Mouse (Mus musculus): ENCODE data around the gene Ccdc149. TPM values are rescaled to one million over a fixed set of nuclear protein-coding genes. Genes with fewer than 3 reads are reported as not detected.

The Ccdc149 gene
- total and polyA plus RNA-seq, 2 experiments from 2014 or later = 14.4 to 15.6 TPM

DNA sequence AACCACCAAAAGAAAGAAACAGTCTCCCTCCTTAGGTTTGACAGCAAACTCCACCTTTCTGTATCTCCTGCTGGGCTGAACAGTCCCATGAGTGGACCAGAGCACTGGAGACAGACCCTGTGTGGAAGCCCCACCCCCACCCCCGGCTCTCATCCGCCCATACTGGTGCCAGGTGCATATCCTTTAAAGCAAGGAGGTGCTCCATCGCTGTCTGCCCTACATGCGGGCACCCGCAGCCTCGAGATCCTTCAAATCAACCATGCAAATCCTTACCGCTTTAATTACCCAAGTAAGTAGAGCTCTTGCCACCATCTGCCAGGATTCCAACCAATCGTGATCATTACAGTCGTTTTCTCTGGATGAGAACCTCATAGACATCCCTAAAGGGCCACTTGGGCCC is 20.5 kb downstream of the Ccdc149 start:
- H3K27me3 ChIP-seq (ENCODE audit: insufficient read depth, low read length) = no peaks in the 10 kb centered on the region
- peak; percentile 11; the same call in 1 of the 2 replicates for ATAC-seq
- TF ChIP-seq CTCF (IDR thresholded peaks at IDR 0.05; ENCODE audit: low read depth) = no peak
- H3K9ac ChIP-seq (replicated peaks; ENCODE audit: low read length) = no peak overlapping the region
- no peaks in the 10 kb centered on the region for H3K9me3 ChIP-seq (ENCODE audit: low read length)
- no peaks in the 10 kb centered on the region for H3K36me3 ChIP-seq (ENCODE audit: insufficient read depth, low read length)
- H3K27ac ChIP-seq = no peak overlapping the region
- H3K4me3 ChIP-seq (ENCODE audit: low read length) = no peak overlapping the region
- no peaks in the 10 kb centered on the region for H3K4me1 ChIP-seq (ENCODE audit: insufficient read depth, low read length)
- 68% methylated on average over 9 of the region's 9 CpGs for WGBS
- H3K4me2 ChIP-seq (ENCODE audit: low read depth, low read length) = no peak overlapping the region
- peak; percentile 18 for DNase-seq (ENCODE audit: low spot score)

DNA sequence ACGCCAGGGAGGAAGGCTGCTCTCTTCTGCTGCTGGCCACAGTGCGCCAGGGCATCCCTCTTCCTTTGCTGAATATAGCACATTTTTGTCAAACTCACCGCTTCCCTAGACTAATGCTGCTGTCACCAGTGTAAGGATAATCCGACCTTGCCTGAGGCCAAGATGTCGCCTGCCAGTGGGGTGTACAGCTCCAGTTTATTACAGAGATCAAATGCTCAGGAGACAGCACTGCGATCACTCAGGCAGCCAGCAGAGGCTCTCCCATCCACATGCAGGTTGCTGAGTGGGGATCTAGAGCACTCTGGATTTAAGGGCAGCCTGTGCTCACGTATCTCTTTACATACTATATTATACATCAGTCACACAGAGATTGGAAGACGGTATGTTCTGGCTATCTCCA is 22.1 kb downstream of the Ccdc149 start:
- H3K9ac ChIP-seq (replicated peaks; ENCODE audit: low read length) = no peak overlapping the region
- no peak overlapping the region for H3K27ac ChIP-seq
- ATAC-seq (0 out of 2 replicates have a peak, but pooled peaks have one; percentile 28), DNase-seq (ENCODE audit: low spot score) (peak; percentile 29)
- no peak overlapping the region for H3K4me3 ChIP-seq (ENCODE audit: low read length)
- H3K27me3 ChIP-seq (ENCODE audit: insufficient read depth, low read length) = no peaks in the 10 kb centered on the region
- WGBS = 72% methylated on average over 8 of the region's 8 CpGs
- no peaks in the 10 kb centered on the region for H3K9me3 ChIP-seq (ENCODE audit: low read length)
- no peaks in the 10 kb centered on the region for H3K36me3 ChIP-seq (ENCODE audit: insufficient read depth, low read length)
- H3K4me1 ChIP-seq (ENCODE audit: insufficient read depth, low read length) = no peaks in the 10 kb centered on the region
- no peak overlapping the region for H3K4me2 ChIP-seq (ENCODE audit: low read depth, low read length)
- no peak for TF ChIP-seq CTCF (IDR thresholded peaks at IDR 0.05; ENCODE audit: low read depth)

- peak; percentile 20 for DNase-seq (ENCODE audit: low spot score)
- H3K27me3 ChIP-seq (ENCODE audit: insufficient read depth, low read length) = no peaks in the 10 kb centered on the region
- H3K4me1 ChIP-seq (ENCODE audit: insufficient read depth, low read length) = no peaks in the 10 kb centered on the region
- no peak overlapping the region for H3K4me3 ChIP-seq (ENCODE audit: low read length)
- H3K9me3 ChIP-seq (ENCODE audit: low read length) = no peaks in the 10 kb centered on the region; the same call in 1 of the 2 replicates
- no peak for ATAC-seq
- no peak for TF ChIP-seq CTCF (IDR thresholded peaks at IDR 0.05; ENCODE audit: low read depth)
- H3K4me2 ChIP-seq (ENCODE audit: low read depth, low read length) = no peak overlapping the region
- no peak overlapping the region for H3K9ac ChIP-seq (replicated peaks; ENCODE audit: low read length)
- no peak overlapping the region for H3K27ac ChIP-seq
- WGBS = 67% methylated on average over 11 of the region's 11 CpGs
- no peaks in the 10 kb centered on the region for H3K36me3 ChIP-seq (ENCODE audit: insufficient read depth, low read length)
These were observed 31.0 kb downstream of the Ccdc149 start for GRCm38 (mm10) chr5:52440278-52440677.

DNA sequence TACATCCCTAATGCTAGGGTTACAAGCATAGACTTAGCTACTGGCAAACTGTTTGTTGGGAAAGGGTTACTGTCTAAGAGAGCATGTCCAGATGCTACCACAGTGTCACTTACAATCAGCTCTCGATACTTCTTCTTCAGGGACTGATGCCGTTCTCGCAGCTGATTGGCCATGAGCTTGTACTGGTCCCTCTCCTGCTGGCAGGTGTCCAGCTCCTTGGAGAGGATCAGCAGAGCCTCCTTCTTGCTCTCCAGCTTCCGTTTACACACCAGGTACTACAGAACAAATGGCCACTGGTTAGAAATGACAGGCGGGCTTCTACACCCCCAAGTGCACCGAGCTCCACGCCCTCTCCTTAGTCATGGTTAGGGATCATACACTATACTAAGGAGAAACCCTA is 32.4 kb downstream of the Ccdc149 start:
- 73% methylated on average over 7 of the region's 7 CpGs for WGBS
- TF ChIP-seq CTCF (IDR thresholded peaks at IDR 0.05; ENCODE audit: low read depth) = no peak
- peak; percentile 29 for DNase-seq (ENCODE audit: low spot score)

GRCm38 (mm10) chr5:52435533-52435932 is 35.8 kb downstream of the Ccdc149 start:
- WGBS = 90% methylated on average over 6 of the region's 6 CpGs
- Histone ChIP-seq H3K27me3 (ENCODE audit: insufficient read depth, low read length) (no peaks in the 10 kb centered on the region), H3K9me3 (ENCODE audit: low read length) (no peaks in the 10 kb centered on the region), H3K4me2 (ENCODE audit: low read depth, low read length) (no peak overlapping the region), H3K9ac (replicated peaks; ENCODE audit: low read length) (no peak overlapping the region), H3K4me3 (ENCODE audit: low read length) (no peak overlapping the region), H3K27ac (no peak overlapping the region), H3K36me3 (ENCODE audit: insufficient read depth, low read length) (no peaks in the 10 kb centered on the region), H3K4me1 (ENCODE audit: insufficient read depth, low read length) (no peaks in the 10 kb centered on the region)
- no peak for DNase-seq (ENCODE audit: low spot score)
- ATAC-seq = no peak
- no peak for TF ChIP-seq CTCF (IDR thresholded peaks at IDR 0.05; ENCODE audit: low read depth)

More for the DNA sequence above, 32.4 kb downstream of the Ccdc149 start:
- no peak overlapping the region for H3K4me2 ChIP-seq (ENCODE audit: low read depth, low read length)
- ATAC-seq = no peak
- H3K4me3 ChIP-seq (ENCODE audit: low read length) = no peak overlapping the region
- H3K36me3 ChIP-seq (ENCODE audit: insufficient read depth, low read length) = no peaks in the 10 kb centered on the region
- H3K27ac ChIP-seq = no peak overlapping the region
- no peaks in the 10 kb centered on the region; the same call in 1 of the 2 replicates for H3K9me3 ChIP-seq (ENCODE audit: low read length)
- H3K9ac ChIP-seq (replicated peaks; ENCODE audit: low read length) = no peak overlapping the region
- no peaks in the 10 kb centered on the region for H3K27me3 ChIP-seq (ENCODE audit: insufficient read depth, low read length)
- H3K4me1 ChIP-seq (ENCODE audit: insufficient read depth, low read length) = no peaks in the 10 kb centered on the region

DNA sequence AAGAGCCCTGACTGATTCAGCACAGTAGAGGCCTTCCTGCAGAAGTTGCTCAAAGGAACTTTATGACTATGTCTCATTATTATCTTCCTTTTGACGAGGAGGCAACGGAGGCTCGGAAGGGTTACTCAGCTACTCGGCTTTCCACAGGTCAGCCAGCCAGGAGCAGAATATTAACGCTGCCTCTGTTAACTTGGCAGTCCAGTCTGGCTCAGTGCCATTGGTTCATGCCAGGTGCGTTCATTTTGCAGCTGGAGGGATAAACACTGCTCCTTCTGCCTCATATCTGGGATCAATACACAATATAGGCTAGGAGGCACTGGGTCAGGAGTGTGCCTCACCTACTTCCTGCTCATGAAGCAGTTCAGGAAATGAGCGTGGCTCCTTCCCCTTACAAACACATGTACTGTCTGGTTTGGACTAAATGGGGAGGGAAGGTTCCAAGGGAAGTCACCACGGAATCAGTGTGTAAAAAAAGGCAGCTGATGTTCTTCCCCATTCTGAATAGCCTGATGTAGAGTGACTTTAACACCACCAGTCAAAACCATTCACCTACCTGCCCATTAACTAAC is 40.0 kb downstream of the Ccdc149 start:
- H3K27me3 ChIP-seq (ENCODE audit: insufficient read depth, low read length) = no peaks in the 10 kb centered on the region
- ATAC-seq (no peak), DNase-seq (ENCODE audit: low spot score) (peak; percentile 39)
- H3K4me1 ChIP-seq (ENCODE audit: insufficient read depth, low read length) = no peaks in the 10 kb centered on the region
- no peaks in the 10 kb centered on the region for H3K36me3 ChIP-seq (ENCODE audit: insufficient read depth, low read length)
- H3K4me2 ChIP-seq (ENCODE audit: low read depth, low read length) = no peak overlapping the region
- H3K27ac ChIP-seq = no peak overlapping the region
- no peaks in the 10 kb centered on the region for H3K9me3 ChIP-seq (ENCODE audit: low read length)
- no peak for TF ChIP-seq CTCF (IDR thresholded peaks at IDR 0.05; ENCODE audit: low read depth)
- 39% methylated on average over 8 of the region's 8 CpGs for WGBS
- no peak overlapping the region for H3K9ac ChIP-seq (replicated peaks; ENCODE audit: low read length)
- H3K4me3 ChIP-seq (ENCODE audit: low read length) = no peak overlapping the region

DNA sequence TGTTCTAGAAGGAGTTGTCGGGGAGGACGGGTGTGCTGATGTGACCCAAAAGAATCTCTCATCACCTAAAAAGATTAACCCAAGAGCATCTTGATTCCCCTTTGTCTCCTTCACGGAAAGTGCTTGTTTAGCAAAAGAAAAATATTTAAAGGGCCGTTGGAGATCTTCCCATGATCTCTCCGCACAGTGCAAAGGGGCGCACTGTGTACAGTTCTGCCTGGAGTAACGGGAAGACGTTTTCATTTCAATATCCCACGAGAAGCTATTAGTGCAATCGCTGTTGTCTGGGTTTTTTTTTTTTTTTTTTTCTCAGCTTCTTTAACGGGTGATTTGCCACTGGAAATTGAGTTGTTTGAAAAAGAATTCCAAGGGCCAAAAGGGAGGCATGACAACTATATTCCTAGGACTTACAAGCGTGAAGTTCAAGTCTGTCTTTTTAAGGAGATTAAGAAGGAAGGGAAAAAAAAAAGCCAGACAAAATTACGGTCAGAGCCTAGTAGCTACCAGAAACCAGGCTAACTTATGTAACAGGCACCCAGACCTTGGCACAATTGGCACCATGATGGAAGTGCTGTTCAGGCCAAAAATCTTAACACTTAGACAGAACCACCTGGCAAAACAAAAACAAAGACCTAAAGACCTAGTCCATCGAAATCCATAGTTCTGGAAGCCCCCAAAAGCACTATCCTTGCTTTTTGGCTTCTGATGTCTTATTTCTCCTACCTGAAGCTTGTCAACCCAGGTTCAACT is 41.4 kb downstream of the Ccdc149 start:
- Histone ChIP-seq H3K9ac (replicated peaks; ENCODE audit: low read length) (no peak overlapping the region), H3K27me3 (ENCODE audit: insufficient read depth, low read length) (no peaks in the 10 kb centered on the region), H3K27ac (no peak overlapping the region), H3K4me1 (ENCODE audit: insufficient read depth, low read length) (no peaks in the 10 kb centered on the region), H3K36me3 (ENCODE audit: insufficient read depth, low read length) (no peaks in the 10 kb centered on the region), H3K4me3 (ENCODE audit: low read length) (no peak overlapping the region), H3K4me2 (ENCODE audit: low read depth, low read length) (no peak overlapping the region), H3K9me3 (ENCODE audit: low read length) (no peaks in the 10 kb centered on the region)
- TF ChIP-seq CTCF (IDR thresholded peaks at IDR 0.05; ENCODE audit: low read depth) = no peak
- WGBS = 48% methylated on average over 14 of the region's 14 CpGs
- DNase-seq (ENCODE audit: low spot score) (no peak), ATAC-seq (no peak)

Data from hindbrain, postnatal 0 days (tissue).